Mouse (Mus musculus) CH12.LX (cell line): ENCODE measurements around the gene Akirin2. TPM values are rescaled to one million over a fixed set of nuclear protein-coding genes. Genes with fewer than 3 reads are reported as not detected.

Experiments
- DNase-seq: peaks from one replicate; pipeline ENCODE4 v3.0.0-alpha.2; 2013; ENCODE audit errors: extremely low read depth
- H3K27ac ChIP-seq: 2 replicates; pipeline ENCODE4 v1.5.1; 2012; ENCODE audit warnings: low read depth, mild to moderate bottlenecking, control low read depth, moderate library complexity; ENCODE audit not compliant: insufficient read depth
- H3K27me3 ChIP-seq: replicated peaks from 2 replicates; pipeline ENCODE3; 2012; ENCODE audit warnings: inconsistent platforms
- H3K36me3 ChIP-seq, 2 experiments: replicated peaks in 1 of 2; 2 replicates each; pipeline versions ENCODE3 to v1.6.1; 2012; ENCODE audit warnings: inconsistent platforms in 1 of 2, low read length in 1 of 2, mild to moderate bottlenecking in 1 of 2, mixed read lengths in 1 of 2, moderate library complexity in 1 of 2; ENCODE audit not compliant: control insufficient read depth in 1 of 2, insufficient read depth in 1 of 2
- H3K4me1 ChIP-seq, 2 experiments: 2 replicates each; pipeline ENCODE4 v1.6.1; 2012; ENCODE audit warnings: inconsistent platforms in 1 of 2, moderate library complexity in 1 of 2; ENCODE audit not compliant: insufficient read depth in 2 of 2, control insufficient read depth in 1 of 2
- H3K4me2 ChIP-seq: 2 replicates; pipeline ENCODE4 v1.6.1; 2012; ENCODE audit warnings: low read depth, mild to moderate bottlenecking, control low read depth; ENCODE audit not compliant: poor library complexity, insufficient read depth, severe bottlenecking
- H3K4me3 ChIP-seq, 3 experiments: fragments of 150-350 bp in 1 of 3; sonication (generic) in 1 of 3; replicated peaks in 1 of 3; 2 replicates each; pipeline versions ENCODE3 to v1.5.1; 2011 to 2012; ENCODE audit warnings: low read depth in 2 of 3, low read length in 2 of 3, mild to moderate bottlenecking in 2 of 3, moderate library complexity in 2 of 3, control low read depth in 1 of 3, improper control_type of control experiment in 1 of 3, inconsistent platforms in 1 of 3, mixed read lengths in 1 of 3; ENCODE audit not compliant: poor library complexity in 1 of 3
- H3K79me2 ChIP-seq: replicated peaks from 2 replicates; pipeline ENCODE4 v1.6.1; 2012; ENCODE audit warnings: mild to moderate bottlenecking, moderate library complexity; ENCODE audit not compliant: control insufficient read depth, poor library complexity, insufficient read depth, severe bottlenecking; ENCODE audit errors: extremely low read depth
- H3K9ac ChIP-seq: 2 replicates; pipeline ENCODE4 v1.6.1; 2012; ENCODE audit warnings: low read depth, mild to moderate bottlenecking, control low read depth, moderate library complexity; ENCODE audit not compliant: insufficient read depth
- H3K9me3 ChIP-seq: replicated peaks from 2 replicates; pipeline ENCODE3; 2012; ENCODE audit warnings: low read length, inconsistent platforms, mixed read lengths
- BHLHE40 ChIP-seq: IDR thresholded peaks from 2 replicates; pipeline ENCODE4 v1.6.1; 2011; ENCODE audit warnings: mild to moderate bottlenecking, low read depth, low read length, improper control_type of control experiment
- CHD1 ChIP-seq: IDR thresholded peaks from 2 replicates; pipeline ENCODE4 v1.6.1; 2012; ENCODE audit warnings: low read depth, low read length, improper control_type of control experiment, inconsistent platforms
- CTCF ChIP-seq, 2 experiments: IDR thresholded peaks in 1 of 2; conservative IDR thresholded peaks in 1 of 2; 2 replicates each; pipeline ENCODE4 v1.5.1; 2011 to 2012; ENCODE audit warnings: low read depth in 2 of 2, low read length in 2 of 2, improper control_type of control experiment in 1 of 2, inconsistent platforms in 1 of 2, mild to moderate bottlenecking in 1 of 2, moderate library complexity in 1 of 2
- E2F4 ChIP-seq: IDR thresholded peaks from 2 replicates; pipeline ENCODE4 v1.6.1; 2011; ENCODE audit warnings: low read depth, low read length, improper control_type of control experiment; ENCODE audit not compliant: insufficient replicate concordance
- ELF1 ChIP-seq: IDR thresholded peaks from 2 replicates; pipeline ENCODE4 v1.6.1; 2014; ENCODE audit warnings: low read depth, mild to moderate bottlenecking, inconsistent platforms, low read length, improper control_type of control experiment
- HCFC1 ChIP-seq: IDR thresholded peaks from 2 replicates; pipeline ENCODE4 v1.6.1; 2012; ENCODE audit warnings: low read depth, mild to moderate bottlenecking, inconsistent platforms, low read length, improper control_type of control experiment
- JUN ChIP-seq: IDR thresholded peaks from 2 replicates; pipeline ENCODE4 v1.6.1; 2011; ENCODE audit warnings: low read depth, mild to moderate bottlenecking, low read length, improper control_type of control experiment, moderate library complexity; ENCODE audit not compliant: insufficient read depth
- JUND ChIP-seq: conservative IDR thresholded peaks from 2 replicates; pipeline ENCODE4 v1.6.1; 2011; ENCODE audit warnings: low read depth, low read length, improper control_type of control experiment
- MAFK ChIP-seq: IDR thresholded peaks from 2 replicates; pipeline ENCODE4 v1.6.1; 2011; ENCODE audit warnings: low read length, improper control_type of control experiment; ENCODE audit not compliant: insufficient replicate concordance
- MAX ChIP-seq: IDR thresholded peaks from 2 replicates; pipeline ENCODE4 v1.6.1; 2011; ENCODE audit warnings: low read length, improper control_type of control experiment
- MEF2A ChIP-seq: IDR thresholded peaks from 2 replicates; pipeline ENCODE4 v1.6.1; 2014; ENCODE audit warnings: low read depth, mild to moderate bottlenecking, inconsistent platforms, low read length, improper control_type of control experiment, borderline replicate concordance
- MXI1 ChIP-seq: IDR thresholded peaks from 2 replicates; pipeline ENCODE4 v1.6.1; 2011; ENCODE audit warnings: mild to moderate bottlenecking, low read depth, low read length, improper control_type of control experiment
- MYC ChIP-seq: IDR thresholded peaks from 2 replicates; pipeline ENCODE4 v1.6.1; 2011; ENCODE audit warnings: low read depth, mild to moderate bottlenecking, improper control_type of control experiment, low read length
- NELFE ChIP-seq: IDR thresholded peaks from 2 replicates; pipeline ENCODE4 v1.6.1; 2011; ENCODE audit warnings: low read depth, low read length, improper control_type of control experiment
- NRF1 ChIP-seq: IDR thresholded peaks from 2 replicates; pipeline ENCODE4 v1.6.1; 2014; ENCODE audit warnings: low read depth, mild to moderate bottlenecking, inconsistent platforms, low read length, improper control_type of control experiment, moderate library complexity
- POLR2A ChIP-seq: IDR thresholded peaks from 2 replicates; pipeline ENCODE4 v1.6.1; 2011; ENCODE audit warnings: low read depth, mild to moderate bottlenecking, improper control_type of control experiment, low read length
- POLR2AphosphoS2 ChIP-seq: IDR thresholded peaks from 2 replicates; pipeline ENCODE4 v1.6.1; 2011; ENCODE audit warnings: low read depth, low read length, improper control_type of control experiment
- RCOR1 ChIP-seq: conservative IDR thresholded peaks from 2 replicates; pipeline ENCODE4 v1.6.1; 2012; ENCODE audit warnings: low read depth, mild to moderate bottlenecking, inconsistent platforms, low read length, improper control_type of control experiment
- SIN3A ChIP-seq: IDR thresholded peaks from 2 replicates; pipeline ENCODE4 v1.6.1; 2012; ENCODE audit warnings: low read length, improper control_type of control experiment, inconsistent platforms
- SMC3 ChIP-seq: IDR thresholded peaks from 2 replicates; pipeline ENCODE4 v1.6.1; 2011; ENCODE audit warnings: low read depth, low read length, improper control_type of control experiment
- TCF12 ChIP-seq: IDR thresholded peaks from 2 replicates; pipeline ENCODE4 v1.6.1; 2014; ENCODE audit warnings: low read depth, mild to moderate bottlenecking, inconsistent platforms, low read length, improper control_type of control experiment
- UBTF ChIP-seq: IDR thresholded peaks from 2 replicates; pipeline ENCODE4 v1.6.1; 2012; ENCODE audit warnings: low read depth, mild to moderate bottlenecking, inconsistent platforms, low read length, improper control_type of control experiment, moderate library complexity
- USF2 ChIP-seq: conservative IDR thresholded peaks from 2 replicates; pipeline ENCODE4 v1.6.1; 2011; ENCODE audit warnings: low read depth, low read length, improper control_type of control experiment
- ZC3H11A ChIP-seq: IDR thresholded peaks from 2 replicates; pipeline ENCODE4 v1.6.1; 2012; ENCODE audit warnings: low read depth, mild to moderate bottlenecking, inconsistent platforms, low read length, improper control_type of control experiment
- ZKSCAN1 ChIP-seq: IDR thresholded peaks from 2 replicates; pipeline ENCODE4 v1.6.1; 2012; ENCODE audit warnings: low read depth, inconsistent platforms, low read length, improper control_type of control experiment, borderline replicate concordance
- dilution Hi-C: fragments of 300-500 bp; cut with MboI; formaldehyde crosslinking; loops from 2 replicates; pipeline ENCODE4 v1.14.3; 2020; ENCODE audit warnings: low sequenced_read_pairs; ENCODE audit not compliant: extremely low pct_unique_long_range_greater_than_20kb, extremely low pct_ligation_motif_present
- in situ Hi-C: fragments of 300-500 bp; cut with MboI; formaldehyde crosslinking; loops from 3 replicates; pipeline ENCODE4 v1.14.3; 2019; ENCODE audit warnings: low sequenced_read_pairs, low pct_ligation_motif_present, low pct_unique_long_range_greater_than_20kb, mixed read lengths
- polyA plus RNA-seq: library from polyadenylated mRNA; unstranded; fragments of >175 nt; gene quantifications from 2 replicates; pipeline ENCODE4 v1.2.1, GENCODE M21; 2012; ENCODE audit warnings: low read depth; ENCODE audit not compliant: insufficient read length
- total RNA-seq, 2 experiments: library from RNA; depleted of rRNA; stranded (reverse); fragments of 300-350 nt in 1 of 2; fragments of >200 nt in 1 of 2; gene quantifications; 2 replicates each; pipeline ENCODE4 v1.2.3; 2012 to 2014

The Akirin2 gene
- total and polyA plus RNA-seq, 3 experiments: 30.4 to 60.6 (median 52.3) TPM

DNA sequence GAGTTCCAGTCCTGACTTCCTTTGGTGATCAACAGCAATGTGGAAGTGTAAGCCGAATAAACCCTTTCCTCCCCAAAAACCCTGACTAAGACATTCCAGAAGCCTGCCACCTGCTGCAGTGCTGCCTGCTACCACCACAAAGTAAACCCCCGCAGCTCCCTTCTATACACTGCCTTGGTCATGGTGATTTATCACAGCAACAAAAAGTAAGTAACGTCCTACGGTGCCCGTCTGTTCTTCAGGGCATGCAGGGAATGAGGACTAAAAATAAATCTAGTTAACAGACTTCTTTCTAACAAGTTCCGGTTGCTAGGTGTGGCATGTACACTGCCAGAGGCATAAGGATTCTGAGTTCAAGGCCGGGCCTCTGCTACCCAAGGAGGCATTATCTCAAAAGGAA, 31.3 kb downstream of the Akirin2 start:
- no peak for DNase-seq
- dilution Hi-C loops (no loop called here), in situ Hi-C loops (no loop called here)
- H3K4me3 ChIP-seq: no peak overlapping the region
- no peak overlapping the region for H3K27ac ChIP-seq
- H3K4me1 ChIP-seq: no peaks in the 10 kb centered on the region
- peaks cover 61 to 86% of the 10 kb centered on the region in 2 experiments for H3K36me3 ChIP-seq
- H3K27me3 ChIP-seq: no peaks in the 10 kb centered on the region
- no peak overlapping the region for H3K4me2 ChIP-seq
- H3K9me3 ChIP-seq: no peaks in the 10 kb centered on the region
- no peaks in the 10 kb centered on the region for H3K79me2 ChIP-seq
- no peak for TF ChIP-seq MAX
- no peak for TF ChIP-seq RCOR1
- TF ChIP-seq USF2: no peak
- TF ChIP-seq UBTF: no peak
- TF ChIP-seq NELFE: no peak
- TF ChIP-seq JUND: no peak
- no peak for TF ChIP-seq CHD1
- TF ChIP-seq SIN3A: no peak
- TF ChIP-seq HCFC1: no peak
- TF ChIP-seq ZKSCAN1: no peak
- no peak for TF ChIP-seq MYC
- TF ChIP-seq NRF1: no peak
- no peak overlapping the region for H3K9ac ChIP-seq

DNA sequence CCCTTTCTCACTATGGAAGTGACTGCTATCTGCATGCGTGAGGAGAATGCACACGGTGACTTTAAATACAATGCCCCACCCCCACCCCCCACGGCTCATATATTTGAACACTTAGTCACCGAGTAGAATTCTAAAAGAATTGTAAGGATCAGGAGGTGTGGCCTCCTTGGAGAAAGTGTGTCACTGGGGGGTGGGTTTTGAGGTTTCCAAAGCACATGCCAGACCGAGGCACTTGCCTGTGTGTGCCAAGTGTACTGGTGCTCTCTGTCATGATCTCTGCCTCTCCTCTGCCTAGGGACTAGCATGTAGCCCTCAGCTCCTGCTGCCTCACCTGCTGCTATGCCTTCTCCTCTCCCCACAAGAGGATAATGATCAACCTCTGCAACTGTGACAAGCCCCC, 31.7 kb downstream of the Akirin2 start:
- dilution Hi-C loops (no loop called here), in situ Hi-C loops (no loop called here)
- no peaks in the 10 kb centered on the region for H3K27me3 ChIP-seq
- no peaks in the 10 kb centered on the region for H3K9me3 ChIP-seq
- no peak for TF ChIP-seq SMC3
- TF ChIP-seq ZC3H11A: no peak
- no peak for TF ChIP-seq NRF1
- no peak for TF ChIP-seq RCOR1
- no peak for TF ChIP-seq BHLHE40
- no peak for TF ChIP-seq POLR2AphosphoS2
- TF ChIP-seq USF2: no peak
- TF ChIP-seq MYC: no peak
- no peak for TF ChIP-seq CTCF (conservative IDR thresholded peaks at IDR 0.05 in 1 of 2, IDR thresholded peaks at IDR 0.05 in 1 of 2; ENCODE audit: low read depth in 2 of 2, low read length in 2 of 2)
- no peak for TF ChIP-seq MXI1
- no peak for TF ChIP-seq POLR2A
- TF ChIP-seq E2F4: no peak
- no peak for TF ChIP-seq JUN
- TF ChIP-seq MAX: no peak
- no peak for TF ChIP-seq MAFK
- no peak for TF ChIP-seq TCF12
- TF ChIP-seq MEF2A: no peak
- no peak for TF ChIP-seq JUND
- TF ChIP-seq ELF1: no peak
- H3K27ac ChIP-seq: no peak overlapping the region
- no peak overlapping the region for H3K4me2 ChIP-seq
- H3K79me2 ChIP-seq: no peaks in the 10 kb centered on the region
- no peak overlapping the region for H3K4me3 ChIP-seq
- H3K4me1 ChIP-seq: no peaks in the 10 kb centered on the region
- no peak overlapping the region for H3K9ac ChIP-seq
- DNase-seq: no peak
- peaks cover 60 to 86% of the 10 kb centered on the region in 2 experiments for H3K36me3 ChIP-seq
